Mouse (Mus musculus) frontal cortex, postnatal 25 days (tissue): ENCODE results near the gene Hras.

Source experiments
- DNase-seq, 2 experiments: peaks; one replicate each; pipeline ENCODE4 v3.0.0; 2022; ENCODE audit warnings: low spot score in 2 of 2

Gene Hras

GRCm38 (mm10) chr7:141175068-141175467 is 18.7 kb downstream of the Hras start:
- DNase-seq: no peak

- no peak for DNase-seq
Measured at GRCm38 (mm10) chr7:141173323-141173850, 20.4 kb downstream of the Hras start.

GRCm38 (mm10) chr7:141172116-141173006 is 21.4 kb downstream of the Hras start, which contains the start of gene Rnh1:
Rnh1 (minus strand) TSS chr7:141172857.
- peak; percentile 85 to 88 for DNase-seq

- no peak for DNase-seq
Measured at GRCm38 (mm10) chr7:141169866-141170265, 23.9 kb downstream of the Hras start.

- no peak for DNase-seq
Measured at GRCm38 (mm10) chr7:141169300-141169699, 24.5 kb downstream of the Hras start.

- no peak for DNase-seq
Measured at GRCm38 (mm10) chr7:141168518-141168953, 25.3 kb downstream of the Hras start.

GRCm38 (mm10) chr7:141167901-141168517 is 25.8 kb downstream of the Hras start:
- no peak for DNase-seq

- no peak for DNase-seq
Measured at GRCm38 (mm10) chr7:141164850-141165249, 29.0 kb downstream of the Hras start.

- no peak for DNase-seq
Measured at GRCm38 (mm10) chr7:141164397-141164796, 29.4 kb downstream of the Hras start.

GRCm38 (mm10) chr7:141155362-141155761 is 38.4 kb downstream of the Hras start:
- DNase-seq: no peak

GRCm38 (mm10) chr7:141148639-141149038 is 45.2 kb downstream of the Hras start:
- DNase-seq: no peak

GRCm38 (mm10) chr7:141147044-141147443 is 46.8 kb downstream of the Hras start:
- DNase-seq: no peak

- no peak for DNase-seq
Measured at GRCm38 (mm10) chr7:141146043-141146595, 47.7 kb downstream of the Hras start.

GRCm38 (mm10) chr7:141145403-141145802 is 48.4 kb downstream of the Hras start:
- no peak for DNase-seq

- no peak for DNase-seq
Measured at GRCm38 (mm10) chr7:141144650-141145049, 49.2 kb downstream of the Hras start.

GRCm38 (mm10) chr7:141143861-141144260 is 49.9 kb downstream of the Hras start:
- no peak for DNase-seq

- no peak for DNase-seq
Measured at GRCm38 (mm10) chr7:141143112-141143511, 50.7 kb downstream of the Hras start.

- DNase-seq: no peak
Measured at GRCm38 (mm10) chr7:141141326-141141725, 52.5 kb downstream of the Hras start.
